Mouse (Mus musculus) liver, embryonic 14.5 days (tissue): ENCODE measurements around the gene Cd68. TPM values are rescaled to one million over a fixed set of nuclear protein-coding genes. Genes with fewer than 3 reads are reported as not detected.
A peak's percentile ranks its signal among the peaks of the same experiment; 100 is the strongest.

Experiments
- ATAC-seq: fragments of 200-750 bp; cut with Nextera tagmentation; 2 replicates; pipeline ENCODE4 v1.8.0; 2017; ENCODE audit warnings: moderate number of reproducible peaks, mild to moderate bottlenecking, moderate library complexity; ENCODE audit not compliant: insufficient read depth
- DNase-seq, 3 experiments: peaks; one replicate each; pipeline ENCODE4 v3.0.0-alpha.2; 2012 to 2013; ENCODE audit warnings: low read depth in 3 of 3, low spot score in 3 of 3
- H3K27ac ChIP-seq: fragments of 300-500 bp; sonication (generic); 2 replicates; pipeline ENCODE4 v1.5.1; 2014; ENCODE audit warnings: moderate library complexity, mild to moderate bottlenecking, control low read depth, inconsistent platforms
- H3K27me3 ChIP-seq: fragments of 300-500 bp; sonication (generic); 2 replicates; pipeline ENCODE4 v1.6.1; 2014; ENCODE audit warnings: mild to moderate bottlenecking, low read length, moderate library complexity; ENCODE audit not compliant: control insufficient read depth, insufficient read depth
- H3K36me3 ChIP-seq: fragments of 300-500 bp; sonication (generic); replicated peaks from 2 replicates; pipeline ENCODE4 v1.6.1; 2014; ENCODE audit warnings: low read depth; ENCODE audit not compliant: control insufficient read depth, insufficient read depth
- H3K4me1 ChIP-seq, 2 experiments: fragments of 200-500 bp in 1 of 2; fragments of 300-500 bp in 1 of 2; sonication (generic) in 1 of 2; replicated peaks; 2 replicates each; pipeline ENCODE4 v1.6.1; 2012 to 2014; ENCODE audit warnings: antibody characterized with exemption in 1 of 2, inconsistent platforms in 1 of 2, low read length in 1 of 2; ENCODE audit not compliant: control insufficient read depth in 2 of 2, insufficient read depth in 2 of 2
- H3K4me2 ChIP-seq: fragments of 300-500 bp; sonication (generic); 2 replicates; pipeline ENCODE4 v1.6.1; 2014; ENCODE audit warnings: low read depth, mild to moderate bottlenecking, control low read depth, moderate library complexity
- H3K4me3 ChIP-seq, 2 experiments: fragments of 200-500 bp in 1 of 2; fragments of 300-500 bp in 1 of 2; sonication (generic) in 1 of 2; 2 replicates each; pipeline ENCODE4 v1.5.1; 2012 to 2014; ENCODE audit warnings: low read depth in 2 of 2, low read length in 2 of 2, mild to moderate bottlenecking in 2 of 2, control low read depth in 1 of 2, inconsistent platforms in 1 of 2, moderate library complexity in 1 of 2; ENCODE audit not compliant: insufficient read depth in 1 of 2
- H3K9ac ChIP-seq: fragments of 300-500 bp; sonication (generic); replicated peaks from 2 replicates; pipeline ENCODE4 v1.6.1; 2014; ENCODE audit warnings: mild to moderate bottlenecking, control low read depth, moderate library complexity
- H3K9me3 ChIP-seq: fragments of 300-500 bp; sonication (generic); 2 replicates; pipeline ENCODE4 v1.6.1; 2016; ENCODE audit warnings: low read length, mixed read lengths; ENCODE audit not compliant: control insufficient read depth
- CTCF ChIP-seq: IDR thresholded peaks from 2 replicates; pipeline ENCODE4 v1.5.1; 2016; ENCODE audit warnings: antibody characterized with exemption, low read depth, control low read depth
- EP300 ChIP-seq: IDR thresholded peaks from 2 replicates; pipeline ENCODE4 v1.6.1; 2016; ENCODE audit warnings: antibody characterized with exemption, low read depth
- WGBS: fragments of 180-500 bp; shearing (Covaris S2); extraction: QIAGEN DNeasy Blood & Tissue Kit; methylation state at CpG from one replicate; pipeline ENCODE4 v1.1.7; 2014; ENCODE audit not compliant: insufficient replicate concordance; 5-methylcytosine and 5-hydroxymethylcytosine counted together
- polyA plus RNA-seq, 2 experiments: library from polyadenylated mRNA; depleted of rRNA in 1 of 2; stranded (reverse) in 1 of 2; unstranded in 1 of 2; fragments of >200 nt; fragmentation: Nextera tagmentation in 1 of 2; extraction: Ambion mirVana in 1 of 2; gene quantifications; 2 replicates each; pipeline versions ENCODE4 v1.2.1 to v1.2.3; 2012 to 2014

Gene Cd68
- polyA plus RNA-seq, 2 experiments = 9.4 to 18.9 TPM

DNA sequence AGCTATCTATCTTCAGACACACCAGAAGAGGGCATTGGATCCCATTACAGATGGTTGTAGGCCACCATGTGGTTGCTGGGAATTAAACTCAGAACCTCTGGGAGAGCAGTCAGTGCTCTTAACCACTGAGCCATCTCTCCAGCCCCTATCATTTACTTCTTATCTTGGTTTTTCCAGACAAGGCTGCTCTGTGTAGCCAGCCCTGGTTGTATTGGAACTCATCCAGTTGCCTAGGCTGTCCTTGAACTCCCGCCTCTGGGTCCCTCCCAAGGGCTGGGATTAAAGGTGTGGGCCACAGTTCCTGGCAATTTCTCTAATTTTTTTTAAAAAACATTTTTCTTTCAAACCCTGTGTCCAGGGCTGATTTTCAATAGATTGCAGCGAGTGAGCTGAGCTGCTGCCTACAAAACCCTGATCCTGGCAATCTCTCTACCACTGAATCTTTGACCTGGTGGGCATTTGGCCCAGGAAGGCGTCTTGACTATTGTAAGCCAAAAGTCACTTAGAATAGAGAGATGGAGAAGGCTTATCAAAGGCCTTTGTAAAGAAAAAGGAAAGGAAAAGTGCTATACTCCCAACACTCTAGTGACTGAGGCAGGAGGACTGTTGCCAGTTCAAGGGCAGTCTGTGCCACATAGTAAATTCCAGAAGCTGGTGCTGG is 4.6 kb downstream of the Cd68 start:
- H3K27ac ChIP-seq = peak overlapping the region; percentile 81
- WGBS = 37% methylated on average over 3 of the region's 3 CpGs
- H3K4me3 ChIP-seq = peak overlapping the region; percentile 64 to 98
- H3K9ac ChIP-seq = peak overlapping the region; percentile 60
- H3K4me2 ChIP-seq = peak overlapping the region; percentile 74
- TF ChIP-seq CTCF (no peak), EP300 (no peak)
- peaks cover 40% of the 10 kb centered on the region for H3K36me3 ChIP-seq
- ATAC-seq (no peak), DNase-seq (peak in 1 of 3 experiments; percentile 35)
- no peaks in the 10 kb centered on the region for H3K9me3 ChIP-seq
- H3K27me3 ChIP-seq = no peaks in the 10 kb centered on the region
- peaks cover 20 to 27% of the 10 kb centered on the region in 2 experiments for H3K4me1 ChIP-seq

DNA sequence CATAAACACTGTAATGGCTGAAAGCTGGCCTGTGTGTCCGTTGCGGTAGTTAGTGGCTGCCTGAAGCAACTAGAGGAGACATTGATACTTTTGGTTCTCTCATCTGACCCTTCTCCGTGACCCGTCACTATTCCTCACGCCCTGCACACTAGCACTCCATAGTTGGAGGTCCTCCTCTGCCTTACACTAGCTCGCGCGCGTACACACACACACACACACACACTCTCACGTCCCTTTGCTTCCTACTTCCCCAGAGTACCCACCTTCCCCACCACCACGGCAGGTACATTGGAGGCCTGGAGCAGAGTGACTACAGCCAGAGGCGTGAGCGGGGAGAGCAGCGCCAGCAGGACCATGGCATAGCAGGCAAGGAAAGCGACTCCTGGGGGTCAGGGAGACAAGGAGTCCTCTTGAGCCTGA is 8.5 kb downstream of the Cd68 start:
- no peak overlapping the region for H3K9ac ChIP-seq
- WGBS = 75% methylated on average over 15 of the region's 15 CpGs
- TF ChIP-seq CTCF = no peak
- no peak for TF ChIP-seq EP300
- peaks cover 25% of the 10 kb centered on the region for H3K36me3 ChIP-seq
- no peaks in the 10 kb centered on the region for H3K9me3 ChIP-seq
- DNase-seq (no peak), ATAC-seq (no peak)
- H3K27me3 ChIP-seq = no peaks in the 10 kb centered on the region
- no peak overlapping the region for H3K27ac ChIP-seq
- H3K4me1 ChIP-seq = peaks cover 13 to 17% of the 10 kb centered on the region in 2 experiments
- no peak overlapping the region for H3K4me2 ChIP-seq
- no peak overlapping the region for H3K4me3 ChIP-seq

DNA sequence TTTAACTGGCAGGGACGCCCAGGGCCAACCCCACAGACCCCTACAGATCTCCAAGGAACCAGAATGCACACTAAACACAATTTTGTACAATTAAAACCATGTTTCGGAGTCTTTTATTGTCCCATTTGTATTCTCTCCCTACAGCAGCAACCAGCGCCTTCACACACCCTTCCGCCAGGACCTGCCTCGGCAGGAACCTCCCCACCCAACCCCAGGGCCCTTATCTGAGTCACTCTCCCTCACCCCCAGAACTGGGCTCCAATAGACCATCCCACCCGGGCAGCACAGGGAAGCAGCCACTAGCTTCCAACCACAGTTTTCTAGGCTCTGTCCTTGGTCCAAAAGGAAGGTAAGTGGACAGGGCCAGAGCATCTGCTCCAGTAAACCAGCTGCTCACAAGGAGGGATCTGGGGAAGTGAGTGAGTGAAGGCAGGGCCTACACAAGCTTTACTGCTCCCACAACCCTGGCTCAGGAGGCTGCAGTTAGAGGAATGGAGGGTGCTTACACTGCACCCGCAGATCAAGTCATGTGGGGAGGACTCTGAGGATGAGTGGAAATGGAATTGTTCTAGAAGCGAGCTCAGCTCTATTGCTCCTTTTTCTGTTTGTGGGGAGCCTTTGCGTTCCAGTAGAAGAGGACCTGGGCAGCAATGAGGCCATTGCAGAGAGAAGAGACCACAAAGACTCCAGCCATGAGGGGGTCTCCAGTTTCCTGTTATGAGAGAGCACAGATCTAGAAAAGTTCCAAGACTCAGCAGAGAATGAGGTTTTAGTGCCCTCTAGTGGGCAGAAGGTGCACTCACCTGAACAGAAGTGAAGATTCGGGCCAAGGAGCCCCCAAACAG is 9.1 kb downstream of the Cd68 start:
- Histone ChIP-seq H3K4me1 (peaks cover 13 to 17% of the 10 kb centered on the region in 2 experiments), H3K9ac (no peak overlapping the region), H3K4me3 (no peak overlapping the region), H3K27me3 (no peaks in the 10 kb centered on the region), H3K27ac (no peak overlapping the region), H3K9me3 (no peaks in the 10 kb centered on the region), H3K4me2 (no peak overlapping the region), H3K36me3 (peaks cover 30% of the 10 kb centered on the region)
- no peak for DNase-seq
- 49% methylated on average over 10 of the region's 10 CpGs for WGBS
- TF ChIP-seq CTCF (peak; percentile 88), EP300 (no peak)
- no peak for ATAC-seq

DNA sequence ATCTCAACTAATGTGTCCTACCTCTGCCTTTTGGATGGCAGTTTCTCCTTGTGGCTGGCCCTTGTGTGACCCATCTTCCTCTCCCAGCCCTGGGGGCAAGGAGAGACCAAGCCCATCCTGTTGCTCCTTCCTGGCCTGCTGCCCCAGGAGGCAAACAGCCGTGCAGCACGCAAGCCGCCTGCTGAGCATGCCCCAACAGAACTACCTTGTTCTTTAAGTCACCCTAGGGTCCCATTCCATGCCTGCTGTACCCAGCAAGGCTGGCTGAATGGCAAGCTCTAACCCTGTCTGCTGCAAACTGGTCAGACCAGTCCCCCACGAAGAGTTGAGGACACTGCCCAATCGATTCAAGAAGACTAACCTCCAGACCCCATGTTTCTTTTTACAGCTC is 9.9 kb downstream of the Cd68 start:
- Histone ChIP-seq H3K27me3 (no peaks in the 10 kb centered on the region), H3K4me1 (peaks cover 6 to 9% of the 10 kb centered on the region in 2 experiments), H3K27ac (no peak overlapping the region), H3K9me3 (no peaks in the 10 kb centered on the region), H3K4me3 (no peak overlapping the region), H3K9ac (no peak overlapping the region), H3K36me3 (peaks cover 38% of the 10 kb centered on the region), H3K4me2 (no peak overlapping the region)
- DNase-seq (no peak), ATAC-seq (no peak)
- WGBS = 86% methylated on average over 5 of the region's 5 CpGs
- TF ChIP-seq CTCF = no peak
